Comparison of ENCODE assay signal across 9 mouse cellular contexts in genomic region chr7:90409934-90410333, GRCm38 (mm10). TPM values are rescaled to one million over a fixed set of nuclear protein-coding genes. Genes with fewer than 3 reads are reported as not detected.
DNase-seq lines count a peak whose midpoint lies in the region; ATAC-seq and TF ChIP-seq lines count a peak whose summit lies in the region.
"Had no signal": no experiment of that assay in that cellular context is flagged by ENCODE, and none has a peak within 500 bp of the region (broad histone marks: within the 10 kb centered on the region; RNA-seq: fewer than 3 reads in every experiment).

No protein-coding gene starts in this region.

- H3K27ac ChIP-seq in kidney, embryonic 16.5 days (ENCODE audit: low read length) = no peak overlapping the region
- no peak overlapping the region for H3K27ac ChIP-seq in left cerebral cortex, adult 2 months

- no peak overlapping the region for H3K4me3 ChIP-seq in kidney, embryonic 16.5 days (ENCODE audit: low read length)
- no peak overlapping the region for H3K4me3 ChIP-seq in G1E (ENCODE audit: low read depth, low read length)
- no peak overlapping the region for H3K4me3 ChIP-seq in left cerebral cortex, adult 2 months
- H3K4me3 ChIP-seq: megakaryocyte, embryonic 14.5 days had no signal

- no peak for ATAC-seq in kidney, embryonic 16.5 days (ENCODE audit: low FRiP score, low TSS enrichment)
- peak; percentile 28; the same call in 1 of the 2 replicates for ATAC-seq in G1E (ENCODE audit: extremely low read depth, insufficient number of reproducible peaks, low FRiP score, poor library complexity, severe bottlenecking)

- intact Hi-C loops in left cerebral cortex, adult 2 months (cut with DNase I) = loop anchor here (2.0 to 5.0 kb wide), 2 partner anchors 128 to 411 kb away; no protein-coding TSS in a partner anchor

- H3K4me1 ChIP-seq in kidney, embryonic 16.5 days (ENCODE audit: insufficient read depth, low read length) = 0 out of 2 replicates have a peak, but pooled peaks cover 2% of the 10 kb centered on the region
- no peaks in the 10 kb centered on the region for H3K4me1 ChIP-seq in G1E (ENCODE audit: insufficient read depth, low read depth, low read length)

- DNase-seq in kidney, adult 11 months = peak; percentile 28
- DNase-seq in G1E (ENCODE audit: low spot score) = peak; percentile 23
- DNase-seq in cerebellum, adult 11 months = peak; percentile 47
- DNase-seq in gastrocnemius, postnatal 10 days = peak; percentile 63
- DNase-seq in left cerebral cortex, adult 2 months (ENCODE audit: extremely low spot score in 1 of 2, low spot score in 2 of 2) = peak; percentile 49 to 73
- DNase-seq in natural killer cell, adult 2 months (ENCODE audit: low spot score in 2 of 2) = peak; percentile 49 to 69
- DNase-seq in thymus, postnatal 25 days = peak; percentile 75

- peak; percentile 37; the same call in 1 of the 2 replicates for TF ChIP-seq CTCF in G1E (IDR thresholded peaks at IDR 0.05; ENCODE audit: low read depth, low read length)
- TF ChIP-seq CTCF in left cerebral cortex, adult 2 months (IDR thresholded peaks at IDR 0.05) = peak; percentile 89

- no peak overlapping the region for H3K4me2 ChIP-seq in kidney, embryonic 16.5 days (replicated peaks; ENCODE audit: low read depth, low read length)

- no peaks in the 10 kb centered on the region for H3K27me3 ChIP-seq in kidney, embryonic 16.5 days (ENCODE audit: insufficient read depth, low read length)
- peaks cover 2% of the 10 kb centered on the region; the same call in 1 of the 2 replicates for H3K27me3 ChIP-seq in G1E (ENCODE audit: insufficient read depth, low read length)
- H3K27me3 ChIP-seq: megakaryocyte, embryonic 14.5 days had no signal

- no peaks in the 10 kb centered on the region for H3K36me3 ChIP-seq in kidney, embryonic 16.5 days (ENCODE audit: insufficient read depth, low read length)
- H3K36me3 ChIP-seq in G1E (replicated peaks) = no peaks in the 10 kb centered on the region

- WGBS in kidney, embryonic 16.5 days = 41% methylated on average over 3 of the region's 3 CpGs

- H3K9ac ChIP-seq in kidney, embryonic 16.5 days (replicated peaks; ENCODE audit: low read length) = no peak overlapping the region

- H3K9me3 ChIP-seq in kidney, embryonic 16.5 days (ENCODE audit: low read length) = no peaks in the 10 kb centered on the region
- 0 out of 2 replicates have a peak, but pooled peaks cover 2% of the 10 kb centered on the region for H3K9me3 ChIP-seq in G1E (replicated peaks)

RNA-seq across cellular contexts. Expression of gene Ccdc89, which starts 16.4 kb away (rescaled TPM):
- 1.2 and 1.3 TPM in 2 replicates for polyA plus RNA-seq in kidney, embryonic 16.5 days (2015; fragmentation: Nextera tagmentation; extraction: Ambion mirVana)
- total RNA-seq in G1E (2014; fragmentation: Nextera tagmentation) = not detected in 2 replicates
- total RNA-seq in G1E (2017) = 0.05 and 0.06 TPM in 2 replicates
- not detected in 2 replicates for polyA plus RNA-seq in G1E (2012)
- total RNA-seq in gastrocnemius, postnatal 10 days (2021) = under 1 TPM in 1 of 2 experiments, not detected in 1; 0.11 TPM
- total RNA-seq in left cerebral cortex, adult 2 months (2021) = under 1 TPM; 0.91 to 0.96 TPM

RNA-seq across cellular contexts. Expression of gene Crebzf, which starts 32.6 kb away (rescaled TPM):
- polyA plus RNA-seq in kidney, embryonic 16.5 days (2015; fragmentation: Nextera tagmentation; extraction: Ambion mirVana) = 18.1 and 20.7 TPM in 2 replicates
- total RNA-seq in G1E (2014; fragmentation: Nextera tagmentation) (117 and 139 TPM in 2 replicates), G1E (2017) (114 and 120 TPM in 2 replicates)
- 110 and 130 TPM in 2 replicates for polyA plus RNA-seq in G1E (2012)
- 10 to 100 TPM; 20.0 to 30.5 TPM for total RNA-seq in gastrocnemius, postnatal 10 days (2021)
- 100 to 1,000 TPM in 1 of 2 experiments, 10 to 100 TPM in 1; 98.8 to 105 TPM for total RNA-seq in left cerebral cortex, adult 2 months (2021)

RNA-seq across cellular contexts. Expression of gene Tmem126a, which starts 47.1 kb away (rescaled TPM):
- polyA plus RNA-seq in kidney, embryonic 16.5 days (2015; fragmentation: Nextera tagmentation; extraction: Ambion mirVana) = 109 and 114 TPM in 2 replicates
- total RNA-seq in G1E (2014; fragmentation: Nextera tagmentation) (56.7 and 65.5 TPM in 2 replicates), G1E (2017) (95.8 and 106 TPM in 2 replicates)
- polyA plus RNA-seq in G1E (2012) = 68.5 and 73.5 TPM in 2 replicates
- 10 to 100 TPM; 67.8 to 83.8 TPM for total RNA-seq in gastrocnemius, postnatal 10 days (2021)
- total RNA-seq in left cerebral cortex, adult 2 months (2021) = 10 to 100 TPM; 38.1 to 40.0 TPM

Comparison
In these comparisons a context has a peak if more than half of its experiments do, and no peak if none do; other contexts are left out.
1. DNase-seq: peak in every context shown above with its lines; median percentile 75 in thymus, postnatal 25 days; 63 in gastrocnemius, postnatal 10 days; 61 in left cerebral cortex, adult 2 months; 59 in natural killer cell, adult 2 months; 47 in cerebellum, adult 11 months; 28 in kidney, adult 11 months; 23 in G1E.